Mouse (Mus musculus) embryonic fibroblast, embryonic 13.5 days (primary cell): ENCODE results near the gene Eif4b.

ENCODE experiments used
- CTCF ChIP-seq: IDR thresholded peaks from 2 replicates; pipeline ENCODE4 v1.5.1; 2011; ENCODE audit warnings: mild to moderate bottlenecking, control low read depth, low read length, moderate library complexity, borderline replicate concordance; ENCODE audit not compliant: insufficient read depth
- POLR2A ChIP-seq: IDR thresholded peaks from 2 replicates; pipeline ENCODE4 v1.6.1; 2011; ENCODE audit warnings: low read depth, mild to moderate bottlenecking, control low read depth, low read length, moderate library complexity

GRCm38 (mm10) chr15:102099771-102100160, 26.2 kb downstream of the Eif4b start:
- TF ChIP-seq POLR2A (no peak), CTCF (no peak)
